Mouse (Mus musculus) left cerebral cortex, postnatal 36 days (tissue): ENCODE results near the gene Nptx2. TPM values are rescaled to one million over a fixed set of nuclear protein-coding genes. Genes with fewer than 3 reads are reported as not detected.

Source experiments
- DNase-seq, 2 experiments: peaks; one replicate each; pipeline ENCODE4 v3.0.0; 2021 to 2022; ENCODE audit warnings: low spot score in 2 of 2, mixed read lengths in 1 of 2
- intact Hi-C: fragments of 180-260 bp; cut with DNase I; formaldehyde crosslinking; loops from one replicate; pipeline ENCODE4 v1.15.1; 2025
- total RNA-seq, 2 experiments: library from RNA; stranded (reverse); gene quantifications; 2 replicates each; pipeline ENCODE4 v1.2.3; 2021

The Nptx2 gene
- total RNA-seq, 2 experiments from 2014 or later, result 101 to 102 TPM

- intact Hi-C loops, result no loop called here
- no peak for DNase-seq
These were observed 11.7 kb downstream of the Nptx2 start for GRCm38 (mm10) chr5:144557363-144557762.

DNA sequence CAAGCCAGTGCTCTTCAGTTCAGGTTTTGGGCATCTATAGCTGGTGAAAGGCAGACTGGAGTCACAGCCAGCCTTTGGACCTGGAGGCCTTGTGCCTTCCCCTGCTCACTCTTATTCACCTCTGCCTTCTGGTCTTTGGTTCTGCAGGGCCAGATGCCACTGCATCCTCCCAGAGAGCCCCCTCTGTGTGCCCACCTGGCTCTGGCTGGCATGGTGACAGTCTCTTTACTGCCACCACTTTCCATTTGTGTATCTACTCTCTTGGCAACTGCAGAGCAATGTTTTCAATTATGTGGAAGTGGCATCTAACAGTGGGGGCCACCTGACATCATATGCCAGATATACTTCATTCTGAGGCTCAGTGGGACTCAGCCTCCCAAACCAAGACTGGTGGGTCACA is 12.8 kb downstream of the Nptx2 start:
- intact Hi-C loops, result no loop called here
- no peak for DNase-seq

GRCm38 (mm10) chr5:144565739-144566138 is 20.0 kb downstream of the Nptx2 start:
- intact Hi-C loops, result no loop called here
- DNase-seq, result no peak

- DNase-seq, result peak; percentile 29 to 67
- intact Hi-C loops, result no loop called here
These were observed 39.4 kb downstream of the Nptx2 start for GRCm38 (mm10) chr5:144585100-144585499.

- intact Hi-C loops, result no loop called here
- DNase-seq, result no peak
These were observed 45.7 kb downstream of the Nptx2 start for GRCm38 (mm10) chr5:144591248-144591880.

DNA sequence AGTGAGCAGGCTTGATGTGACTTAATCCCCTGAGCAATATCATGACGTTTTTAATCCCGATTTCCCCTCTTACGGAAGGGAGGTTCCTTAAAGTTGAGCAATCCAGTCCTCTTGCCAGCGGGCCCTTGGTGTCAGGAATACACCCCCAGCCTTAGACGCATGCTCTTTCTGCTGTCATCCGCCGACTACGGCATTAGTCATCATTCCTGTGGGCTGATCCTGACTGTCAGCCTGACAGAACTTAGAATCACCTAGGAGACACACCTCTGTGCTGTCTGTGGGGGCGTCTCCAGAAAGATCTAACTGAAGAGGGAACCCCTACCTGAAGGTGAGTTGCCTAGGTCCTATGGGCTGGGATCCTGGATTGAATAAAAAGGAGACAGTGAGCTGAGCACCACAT is 49.1 kb downstream of the Nptx2 start:
- peak; percentile 21 to 45 for DNase-seq
- intact Hi-C loops, result no loop called here

Other genes starting within 250 kb of the Nptx2 start
- gene Baiap2l1, start 187.8 kb upstream of the Nptx2 start, total RNA-seq, result under 1 TPM; 0.37 to 0.61 TPM
- 100 to 1,000 TPM; 163 to 174 TPM for gene Tmem130, start 215.9 kb downstream of the Nptx2 start, total RNA-seq
- gene Trrap, start 221.8 kb downstream of the Nptx2 start, total RNA-seq, result 100 to 1,000 TPM; 135 to 196 TPM